Mouse (Mus musculus): Measurements from ENCODE around the gene Olfr194. TPM values are rescaled to one million over a fixed set of nuclear protein-coding genes. Genes with fewer than 3 reads are reported as not detected.
"Not testable (repeated sequence)": the region's sequence is repeated elsewhere in the genome, so short reads cannot be mapped to it uniquely, and the experiment has no call there.

The Olfr194 gene
- polyA plus RNA-seq (2015; fragmentation: Nextera tagmentation; extraction: Ambion mirVana): not detected in 2 replicates

DNA sequence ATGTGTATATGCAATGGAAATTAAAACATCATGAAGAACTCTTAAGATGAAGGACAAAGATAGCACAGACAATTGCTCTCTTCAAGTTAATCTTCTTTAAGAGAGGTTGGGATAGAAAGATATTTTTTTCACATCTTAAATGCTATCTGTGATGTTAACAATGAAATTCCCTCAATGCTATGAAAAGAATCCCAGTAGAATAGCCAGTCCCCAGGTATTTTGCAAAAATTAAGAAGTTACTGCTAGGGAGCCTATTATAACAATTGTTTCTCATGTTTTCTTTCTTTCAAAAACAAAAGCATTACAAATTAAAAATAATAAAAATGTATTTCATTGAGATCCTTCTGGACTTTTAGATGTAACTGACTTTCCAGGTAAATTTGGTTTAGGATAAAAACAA, at the start of gene Olfr194:
Gene Olfr194, minus strand, starts transcription at position 101 of the 400 bp plus-strand sequence.
- no peak for ATAC-seq
- no peak for TF ChIP-seq CTCF (IDR thresholded peaks at IDR 0.05; ENCODE audit: low read depth)
- no peak within 1 kb of the TSS for H3K27ac ChIP-seq (ENCODE audit: low read depth, low read length)
- H3K4me1 ChIP-seq (replicated peaks; ENCODE audit: control insufficient read depth, insufficient read depth, low read length): no peaks in the 10 kb centered on the region
- no peaks in the 10 kb centered on the region for H3K27me3 ChIP-seq (replicated peaks; ENCODE audit: control insufficient read depth, insufficient read depth, low read length)
- H3K9ac ChIP-seq (ENCODE audit: low read depth, low read length): no peak within 1 kb of the TSS
- H3K4me2 ChIP-seq (replicated peaks; ENCODE audit: low read depth): no peak within 1 kb of the TSS
- no peak within 1 kb of the TSS for H3K4me3 ChIP-seq (ENCODE audit: low read depth, low read length)
- no peaks in the 10 kb centered on the region for H3K9me3 ChIP-seq (ENCODE audit: control insufficient read depth)
- H3K36me3 ChIP-seq (ENCODE audit: control insufficient read depth, insufficient read depth): no peaks in the 10 kb centered on the region

DNA sequence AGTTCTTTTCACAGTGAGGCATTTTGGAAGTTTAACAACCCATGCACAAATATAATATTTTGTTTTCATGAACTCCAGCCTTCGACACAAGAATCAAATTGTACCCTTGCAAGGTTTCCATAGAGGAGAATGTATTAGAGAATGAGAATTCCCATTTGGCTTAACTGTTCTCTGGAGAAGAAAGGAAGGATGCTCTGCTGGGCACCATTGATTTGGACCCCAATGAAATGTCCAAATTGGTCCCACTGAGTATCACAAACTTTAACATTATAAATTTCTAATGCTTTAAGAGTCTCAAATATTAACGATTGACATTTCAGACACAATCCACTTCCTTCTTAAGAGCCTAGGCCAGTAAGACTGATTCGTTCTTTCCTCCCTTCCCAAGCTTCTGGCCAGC, 49.5 kb upstream of the Olfr194 start, which contains the start of gene Olfr196:
Gene Olfr196, minus strand, starts transcription at position 101 of the 400 bp plus-strand sequence.
- no peak within 1 kb of the TSS for H3K27ac ChIP-seq (ENCODE audit: low read depth, low read length)
- WGBS: 68% methylated on average over 3 of the region's 3 CpGs

GRCm38 (mm10) chr16:59151996-59152395, 31.1 kb upstream of the Olfr194 start:
- Histone ChIP-seq H3K27ac (ENCODE audit: low read depth, low read length) (no peak overlapping the region), H3K27me3 (replicated peaks; ENCODE audit: control insufficient read depth, insufficient read depth, low read length) (no peaks in the 10 kb centered on the region), H3K4me2 (replicated peaks; ENCODE audit: low read depth) (no peak overlapping the region), H3K4me1 (replicated peaks; ENCODE audit: control insufficient read depth, insufficient read depth, low read length) (no peaks in the 10 kb centered on the region), H3K36me3 (ENCODE audit: control insufficient read depth, insufficient read depth) (no peaks in the 10 kb centered on the region), H3K9me3 (ENCODE audit: control insufficient read depth) (no peaks in the 10 kb centered on the region), H3K4me3 (ENCODE audit: low read depth, low read length) (no peak overlapping the region), H3K9ac (ENCODE audit: low read depth, low read length) (no peak overlapping the region)
- no peak for TF ChIP-seq CTCF (IDR thresholded peaks at IDR 0.05; ENCODE audit: low read depth)
- WGBS: 83% methylated on average over 2 of the region's 2 CpGs
- no peak for ATAC-seq

More for the DNA sequence above, 49.5 kb upstream of the Olfr194 start, which contains the start of gene Olfr196:
- Histone ChIP-seq H3K9ac (ENCODE audit: low read depth, low read length) (no peak within 1 kb of the TSS), H3K9me3 (ENCODE audit: control insufficient read depth) (no peaks in the 10 kb centered on the region), H3K27me3 (replicated peaks; ENCODE audit: control insufficient read depth, insufficient read depth, low read length) (no peaks in the 10 kb centered on the region), H3K36me3 (ENCODE audit: control insufficient read depth, insufficient read depth) (no peaks in the 10 kb centered on the region), H3K4me3 (ENCODE audit: low read depth, low read length) (no peak within 1 kb of the TSS), H3K4me2 (replicated peaks; ENCODE audit: low read depth) (no peak within 1 kb of the TSS), H3K4me1 (replicated peaks; ENCODE audit: control insufficient read depth, insufficient read depth, low read length) (no peaks in the 10 kb centered on the region)
- no peak for TF ChIP-seq CTCF (IDR thresholded peaks at IDR 0.05; ENCODE audit: low read depth)
- no peak for ATAC-seq

- Histone ChIP-seq H3K9me3 (ENCODE audit: control insufficient read depth) (no peaks in the 10 kb centered on the region), H3K27me3 (replicated peaks; ENCODE audit: control insufficient read depth, insufficient read depth, low read length) (no peaks in the 10 kb centered on the region), H3K4me1 (replicated peaks; ENCODE audit: control insufficient read depth, insufficient read depth, low read length) (no peaks in the 10 kb centered on the region), H3K36me3 (ENCODE audit: control insufficient read depth, insufficient read depth) (no peaks in the 10 kb centered on the region), H3K4me2 (replicated peaks; ENCODE audit: low read depth) (no peak within 1 kb of the TSS), H3K9ac (ENCODE audit: low read depth, low read length) (no peak within 1 kb of the TSS), H3K4me3 (ENCODE audit: low read depth, low read length) (no peak within 1 kb of the TSS), H3K27ac (ENCODE audit: low read depth, low read length) (no peak within 1 kb of the TSS)
- TF ChIP-seq CTCF (IDR thresholded peaks at IDR 0.05; ENCODE audit: low read depth): no peak
- no peak for ATAC-seq
- 85% methylated on average over 1 of the region's 1 CpGs for WGBS
These were observed 25.9 kb upstream of the Olfr194 start, which contains the start of gene Olfr195 for GRCm38 (mm10) chr16:59146746-59147145. TSS of gene Olfr195 (plus strand) at chr16:59147046.

DNA sequence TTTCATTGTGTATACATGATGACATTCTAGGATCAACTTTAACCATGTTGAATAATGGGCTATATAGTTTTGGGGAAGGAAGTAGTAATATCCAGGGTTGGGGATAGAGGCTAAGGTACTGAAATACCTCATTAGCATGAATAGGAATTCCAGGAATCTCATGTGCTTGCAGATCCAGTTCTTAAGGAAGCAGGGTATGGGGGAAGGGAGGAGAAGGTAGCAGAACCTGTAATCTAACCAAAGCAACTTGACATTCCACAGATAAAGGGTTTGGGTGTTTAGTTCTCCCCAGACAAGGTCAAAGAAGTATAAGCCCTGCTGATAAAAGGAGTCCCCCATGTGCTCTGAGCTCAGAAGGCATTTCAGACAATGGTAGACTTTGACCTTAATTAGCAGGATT, 20.2 kb upstream of the Olfr194 start:
- H3K4me1 ChIP-seq (replicated peaks; ENCODE audit: control insufficient read depth, insufficient read depth, low read length): no peaks in the 10 kb centered on the region
- no peak overlapping the region for H3K4me2 ChIP-seq (replicated peaks; ENCODE audit: low read depth)
- H3K36me3 ChIP-seq (ENCODE audit: control insufficient read depth, insufficient read depth): no peaks in the 10 kb centered on the region
- no peak overlapping the region for H3K27ac ChIP-seq (ENCODE audit: low read depth, low read length)
- H3K4me3 ChIP-seq (ENCODE audit: low read depth, low read length): no peak overlapping the region
- ATAC-seq: no peak
- no peaks in the 10 kb centered on the region for H3K27me3 ChIP-seq (replicated peaks; ENCODE audit: control insufficient read depth, insufficient read depth, low read length)
- H3K9ac ChIP-seq (ENCODE audit: low read depth, low read length): no peak overlapping the region
- no peak for TF ChIP-seq CTCF (IDR thresholded peaks at IDR 0.05; ENCODE audit: low read depth)
- H3K9me3 ChIP-seq (ENCODE audit: control insufficient read depth): no peaks in the 10 kb centered on the region

DNA sequence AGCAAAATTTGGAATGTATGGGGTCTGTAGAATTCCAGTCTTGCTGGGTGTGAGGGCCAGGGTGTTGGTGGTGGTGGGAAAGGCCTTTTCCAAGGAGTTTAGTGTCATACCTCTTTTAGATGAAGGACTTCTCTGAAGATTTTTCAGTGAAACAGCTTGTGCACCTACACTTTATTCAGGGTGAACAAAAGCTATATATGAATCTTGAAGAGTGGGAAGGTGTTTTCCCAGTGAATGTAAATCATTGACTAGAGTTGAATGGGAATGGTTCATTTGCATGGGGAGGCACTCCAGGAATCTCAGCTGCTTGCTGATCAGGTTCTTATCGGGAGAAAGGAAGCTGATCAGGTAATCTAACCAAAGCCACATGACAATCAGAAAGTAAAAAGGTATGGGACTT, 9.9 kb upstream of the Olfr194 start:
- Histone ChIP-seq H3K4me3 (ENCODE audit: low read depth, low read length) (no peak overlapping the region), H3K9ac (ENCODE audit: low read depth, low read length) (no peak overlapping the region), H3K27me3 (replicated peaks; ENCODE audit: control insufficient read depth, insufficient read depth, low read length) (no peaks in the 10 kb centered on the region), H3K9me3 (ENCODE audit: control insufficient read depth) (no peaks in the 10 kb centered on the region), H3K4me2 (replicated peaks; ENCODE audit: low read depth) (no peak overlapping the region), H3K27ac (ENCODE audit: low read depth, low read length) (no peak overlapping the region), H3K36me3 (ENCODE audit: control insufficient read depth, insufficient read depth) (no peaks in the 10 kb centered on the region), H3K4me1 (replicated peaks; ENCODE audit: control insufficient read depth, insufficient read depth, low read length) (no peaks in the 10 kb centered on the region)
- WGBS: 65% methylated on average over 1 of the region's 1 CpGs
- 0 out of 2 replicates have a peak, but pooled peaks have one; percentile 33 for ATAC-seq
- TF ChIP-seq CTCF (IDR thresholded peaks at IDR 0.05; ENCODE audit: low read depth): no peak

DNA sequence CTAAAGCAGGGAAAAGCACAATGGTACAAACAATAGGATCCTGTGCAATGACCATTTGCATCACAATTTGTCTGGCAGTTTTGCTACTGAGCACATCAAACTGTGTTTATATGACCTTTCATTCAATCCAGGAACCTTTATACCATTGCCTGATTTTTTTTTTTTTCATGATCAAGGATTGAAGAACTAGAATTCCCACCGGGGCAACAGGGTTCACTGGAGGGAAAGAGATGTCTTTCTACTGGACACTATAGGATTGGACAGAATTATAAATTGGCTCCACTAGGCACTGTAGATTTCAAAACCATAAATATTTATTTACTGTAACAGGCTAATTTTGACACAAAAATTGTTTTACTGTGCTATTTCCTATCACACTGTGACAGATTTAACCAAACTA, 9.1 kb downstream of the Olfr194 start, which contains the start of gene Olfr193:
Gene Olfr193, minus strand, starts transcription at position 101 of the 400 bp plus-strand sequence.
- Histone ChIP-seq H3K4me2 (replicated peaks; ENCODE audit: low read depth) (no peak within 1 kb of the TSS), H3K9me3 (ENCODE audit: control insufficient read depth) (no peaks in the 10 kb centered on the region), H3K27me3 (replicated peaks; ENCODE audit: control insufficient read depth, insufficient read depth, low read length) (no peaks in the 10 kb centered on the region), H3K4me3 (ENCODE audit: low read depth, low read length) (no peak within 1 kb of the TSS), H3K27ac (ENCODE audit: low read depth, low read length) (no peak within 1 kb of the TSS), H3K9ac (ENCODE audit: low read depth, low read length) (no peak within 1 kb of the TSS), H3K4me1 (replicated peaks; ENCODE audit: control insufficient read depth, insufficient read depth, low read length) (no peaks in the 10 kb centered on the region), H3K36me3 (ENCODE audit: control insufficient read depth, insufficient read depth) (no peaks in the 10 kb centered on the region)
- no peak for ATAC-seq
- TF ChIP-seq CTCF (IDR thresholded peaks at IDR 0.05; ENCODE audit: low read depth): no peak
- 95% methylated on average over 1 of the region's 1 CpGs for whole genome bisulfite sequencing

DNA sequence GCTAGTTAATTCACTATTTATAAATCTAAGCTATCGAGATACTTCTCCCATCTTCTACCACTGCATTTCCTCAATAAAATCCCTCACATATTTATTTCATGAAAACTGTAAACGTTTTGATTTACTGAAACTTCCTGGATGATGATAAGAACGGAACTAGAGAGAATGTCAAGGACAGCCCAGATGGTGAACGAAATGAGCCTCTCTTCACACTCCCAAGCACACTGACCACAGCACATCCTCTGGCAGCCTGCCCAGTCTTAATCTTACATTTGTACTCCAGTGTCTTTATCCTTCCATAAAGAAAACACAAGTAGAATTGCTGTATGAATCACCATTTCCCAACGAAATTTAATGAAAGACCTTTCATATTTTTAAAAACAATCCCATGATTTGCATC, 12.3 kb downstream of the Olfr194 start:
- not testable (repeated sequence) for H3K36me3 ChIP-seq (ENCODE audit: control insufficient read depth, insufficient read depth); ATAC-seq; H3K27ac ChIP-seq (ENCODE audit: low read depth, low read length); H3K4me2 ChIP-seq (replicated peaks; ENCODE audit: low read depth); H3K4me1 ChIP-seq (replicated peaks; ENCODE audit: control insufficient read depth, insufficient read depth, low read length); H3K27me3 ChIP-seq (replicated peaks; ENCODE audit: control insufficient read depth, insufficient read depth, low read length); H3K9me3 ChIP-seq (ENCODE audit: control insufficient read depth); H3K9ac ChIP-seq (ENCODE audit: low read depth, low read length); H3K4me3 ChIP-seq (ENCODE audit: low read depth, low read length)
- 39% methylated on average over 5 of the region's 5 CpGs for WGBS

Measured in intestine, postnatal 0 days (tissue).